Mouse (Mus musculus): ENCODE results near the gene Neurl4. TPM values are rescaled to one million over a fixed set of nuclear protein-coding genes. Genes with fewer than 3 reads are reported as not detected.

Neurl4 gene
- 9.8 and 12.3 TPM in 2 replicates for polyA plus RNA-seq (2021; fragmentation: Nextera tagmentation)
- long read RNA-seq, experiment 1, full-length matches to known transcripts = 1 of 25 reads
- long read RNA-seq, experiment 1, partial matches to known transcripts = 20 of 25 reads
- long read RNA-seq, experiment 1, other reads (novel, unspliced or antisense) = 4 of 25 reads
- long read RNA-seq, experiment 2, partial matches to known transcripts = 44 of 46 reads
- long read RNA-seq, experiment 2, other reads (novel, unspliced or antisense) = 2 of 46 reads

DNA sequence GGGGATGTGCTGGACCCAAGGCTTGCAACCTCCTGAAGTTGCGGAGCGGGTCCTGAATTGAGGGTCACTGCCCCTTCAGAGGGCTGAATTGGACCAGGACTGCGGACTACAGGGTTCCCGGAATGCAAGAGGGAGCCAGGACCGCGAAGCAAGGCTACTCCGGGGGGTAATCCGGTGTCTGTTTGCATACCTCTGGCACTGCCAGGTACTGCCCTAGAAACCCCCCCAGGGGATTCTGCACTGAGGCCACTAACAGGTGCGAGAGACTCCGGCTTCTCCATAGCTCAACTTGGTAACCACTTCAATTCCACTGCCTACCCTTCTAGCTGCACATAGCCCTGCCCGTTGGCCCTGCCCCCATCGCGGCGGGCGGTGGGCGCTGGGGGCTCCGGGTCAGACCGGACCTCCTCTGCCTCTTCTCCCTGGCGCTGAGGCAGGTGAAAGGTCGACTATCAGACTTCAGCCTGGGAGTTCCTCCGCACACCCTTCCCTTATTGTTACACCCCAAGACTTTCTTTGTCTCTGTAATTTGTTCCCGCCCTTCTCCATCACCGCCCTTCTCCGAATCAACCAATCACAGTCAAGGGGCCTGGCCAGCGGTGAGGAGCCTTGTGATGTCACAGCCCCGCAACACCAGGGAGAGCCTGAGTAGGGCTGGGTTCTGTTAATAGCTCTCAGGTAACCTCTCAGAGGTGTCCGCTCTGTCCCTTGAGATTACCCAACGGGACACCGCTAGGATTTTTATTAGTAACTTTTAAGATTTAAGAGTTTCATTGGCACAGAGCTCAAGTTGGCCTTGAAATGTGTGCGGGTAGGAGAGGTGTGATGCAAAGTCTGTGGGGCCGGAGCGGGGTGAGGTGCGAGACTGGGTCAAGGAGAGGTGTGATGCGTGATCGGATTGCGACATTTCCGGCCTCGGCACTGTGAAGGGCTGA is at the start of gene Neurl4, which contains the start of gene 2810408A11Rik:
Gene Neurl4 (plus strand): TSS at position 602 of the 935 bp plus-strand sequence.
Gene 2810408A11Rik (minus strand): TSS at position 517 of the 935 bp plus-strand sequence.

DNA sequence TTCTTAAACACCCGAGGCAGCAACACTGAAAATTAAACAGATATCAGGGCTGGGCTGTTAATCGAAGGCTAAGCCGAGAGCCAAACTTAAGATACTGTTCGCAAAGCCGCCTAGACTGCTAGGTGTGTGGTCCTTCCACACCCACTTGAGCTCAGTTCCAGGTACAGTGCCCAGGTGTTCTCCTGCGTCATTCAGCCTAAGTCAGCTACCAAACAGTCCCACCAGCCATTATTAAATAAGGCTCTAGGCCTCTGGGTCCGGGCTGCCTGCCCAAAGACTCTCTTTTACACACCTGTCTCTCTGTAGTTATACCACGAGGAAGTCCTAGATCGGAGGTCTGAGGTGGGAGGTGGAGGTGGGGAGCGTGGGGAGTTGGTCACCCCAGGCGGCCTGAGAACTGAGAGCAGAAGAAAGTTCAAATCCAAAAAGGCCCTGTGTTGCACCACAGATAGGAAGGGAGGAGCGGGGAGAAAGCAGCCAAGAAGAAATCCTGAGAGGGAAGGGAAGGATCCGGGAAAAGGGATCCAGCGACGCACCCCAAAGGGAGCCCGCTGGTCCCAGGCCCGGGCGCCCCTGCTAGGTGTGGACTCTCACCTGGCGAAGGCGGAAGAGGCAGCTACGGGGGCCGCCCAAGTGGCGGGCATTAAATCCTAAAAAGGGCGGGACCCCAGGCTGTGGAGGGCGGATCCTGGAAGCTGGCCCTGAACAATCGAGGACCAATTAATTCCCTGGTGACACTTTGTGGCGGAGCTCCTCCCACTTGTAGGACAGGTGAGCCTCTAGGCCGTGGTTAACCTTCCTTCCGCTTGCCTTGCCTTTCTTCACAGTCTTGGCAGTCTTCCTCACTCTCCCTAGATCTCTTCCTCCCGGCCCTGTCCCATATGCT is 42.5 kb upstream of the Neurl4 start, which contains the start of gene Tnk1:
Gene Tnk1 (minus strand): TSS at position 618 of the 886 bp plus-strand sequence.

DNA sequence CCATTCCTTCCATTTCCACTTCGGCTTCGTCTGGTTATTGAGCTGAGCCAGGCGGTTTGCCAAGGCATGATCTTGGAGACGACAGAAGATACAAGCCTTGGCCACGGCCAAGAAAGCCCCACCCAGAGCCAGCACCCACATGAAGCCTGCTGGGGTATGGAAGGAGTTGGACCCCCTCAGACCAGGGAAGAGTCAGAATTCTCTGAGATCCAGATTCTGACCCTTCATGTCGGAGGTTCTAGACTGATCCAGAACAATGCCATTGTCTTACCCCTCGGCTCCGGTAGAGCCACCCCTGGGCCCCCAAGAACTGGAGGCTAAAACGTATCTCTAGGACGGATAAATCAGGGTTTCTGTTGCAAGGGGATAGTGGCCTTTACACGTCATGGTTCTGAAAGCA is 23.0 kb upstream of the Neurl4 start, which contains the start of gene Tmem95:
Gene Tmem95 (minus strand): TSS at position 141 of the 400 bp plus-strand sequence.

DNA sequence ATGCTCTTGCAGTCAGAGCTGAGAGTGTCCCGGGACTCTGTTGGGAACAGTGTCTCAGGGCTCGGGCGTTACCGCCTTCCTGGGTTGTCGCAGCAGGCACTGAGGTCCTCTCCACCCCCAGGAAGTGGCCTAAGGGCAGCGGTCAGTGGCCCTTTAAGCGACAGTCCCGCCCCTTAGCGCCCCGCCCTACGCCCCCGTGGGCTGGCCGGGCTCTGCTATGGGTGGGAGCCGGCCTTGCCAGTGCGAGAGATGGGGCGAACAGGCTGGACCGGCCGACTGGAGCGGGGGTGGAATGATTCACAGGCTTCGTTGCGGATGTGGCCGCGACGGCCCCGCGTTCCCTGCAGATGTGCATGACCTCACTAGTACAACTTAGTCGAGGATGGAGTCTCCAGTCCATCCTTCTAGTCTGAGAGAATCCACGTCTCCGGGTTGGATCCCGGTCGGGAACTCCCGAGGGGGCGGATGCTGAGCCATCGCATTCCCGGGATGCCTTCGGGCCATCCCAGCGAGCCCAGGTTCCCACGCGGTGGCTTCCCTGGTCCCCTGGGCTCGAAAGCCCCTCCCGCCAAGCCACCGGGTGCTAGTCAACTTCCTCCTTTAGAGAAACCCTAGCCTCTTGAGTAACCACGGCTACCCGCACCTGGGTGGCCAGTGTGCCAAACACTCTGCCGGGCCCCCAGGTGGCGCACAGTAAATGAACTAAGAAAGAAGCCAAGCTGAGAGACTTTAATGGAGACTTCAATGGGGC is 19.8 kb upstream of the Neurl4 start, which contains the start of gene Kctd11:
Gene Kctd11 (minus strand): TSS at position 554 of the 751 bp plus-strand sequence.

DNA sequence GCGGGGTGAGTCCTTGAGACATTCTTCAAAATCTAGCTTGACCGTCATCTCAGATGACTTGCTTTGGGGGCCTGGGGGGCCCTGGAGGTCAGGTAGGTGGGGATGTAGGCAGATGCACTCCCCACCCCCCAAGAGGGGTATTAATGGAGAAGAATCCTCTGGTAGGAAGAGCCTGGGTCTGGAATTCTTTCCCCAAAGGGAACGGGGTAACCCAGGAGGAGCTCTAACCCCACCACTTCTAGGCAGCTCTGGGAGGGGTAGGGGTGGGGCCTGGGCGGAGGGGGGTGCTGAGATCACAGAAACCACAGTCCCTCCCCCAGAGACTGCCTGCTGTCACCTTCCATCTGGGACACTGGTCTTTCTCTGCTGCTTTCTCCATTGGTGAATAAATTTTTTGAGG is 5.6 kb upstream of the Neurl4 start, which contains the start of gene Acap1:
Gene Acap1 (minus strand): TSS at position 249 of the 400 bp plus-strand sequence.

DNA sequence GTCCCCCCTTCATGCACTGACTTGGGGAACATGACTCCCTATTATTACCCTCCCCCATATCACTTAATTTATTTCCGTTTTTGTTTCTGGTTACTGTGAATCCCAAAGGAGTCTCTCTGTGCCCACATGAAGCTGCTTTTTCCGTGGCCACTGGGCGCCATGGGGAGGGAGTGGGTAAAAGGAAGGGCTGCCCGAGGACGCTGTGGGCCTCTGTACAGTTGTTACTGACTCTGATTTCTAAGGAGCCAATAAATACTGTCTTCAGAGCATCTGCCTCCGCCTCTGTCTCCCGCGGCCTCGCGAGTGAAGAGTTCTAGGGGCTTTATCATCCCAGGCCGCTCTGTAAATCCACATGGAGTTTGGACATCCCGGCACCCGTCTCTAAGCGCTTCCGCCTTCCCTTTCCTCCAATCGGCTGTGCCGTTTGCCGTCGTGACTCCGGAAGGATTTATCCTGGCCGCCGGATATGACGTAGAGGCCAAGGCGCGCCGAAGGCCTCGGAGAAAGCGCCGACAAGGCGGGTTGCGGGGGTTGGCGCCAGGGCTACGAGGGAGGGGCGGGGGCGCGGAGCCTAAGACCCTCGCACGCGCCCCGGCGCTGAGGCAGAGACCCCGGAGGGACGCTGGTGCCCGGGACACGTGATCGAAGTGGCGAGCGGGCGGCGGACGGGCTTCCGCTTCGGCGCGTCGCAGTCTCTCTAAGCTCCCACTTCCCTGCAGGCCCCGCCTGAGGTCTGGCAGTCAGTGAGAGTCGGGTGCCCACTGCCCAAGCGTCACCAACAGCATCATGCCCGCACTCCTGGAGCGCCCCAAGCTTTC is 12.9 kb downstream of the Neurl4 start, which contains the start of gene Gps2:
Gene Gps2 (plus strand): TSS at position 335 of the 818 bp plus-strand sequence.

DNA sequence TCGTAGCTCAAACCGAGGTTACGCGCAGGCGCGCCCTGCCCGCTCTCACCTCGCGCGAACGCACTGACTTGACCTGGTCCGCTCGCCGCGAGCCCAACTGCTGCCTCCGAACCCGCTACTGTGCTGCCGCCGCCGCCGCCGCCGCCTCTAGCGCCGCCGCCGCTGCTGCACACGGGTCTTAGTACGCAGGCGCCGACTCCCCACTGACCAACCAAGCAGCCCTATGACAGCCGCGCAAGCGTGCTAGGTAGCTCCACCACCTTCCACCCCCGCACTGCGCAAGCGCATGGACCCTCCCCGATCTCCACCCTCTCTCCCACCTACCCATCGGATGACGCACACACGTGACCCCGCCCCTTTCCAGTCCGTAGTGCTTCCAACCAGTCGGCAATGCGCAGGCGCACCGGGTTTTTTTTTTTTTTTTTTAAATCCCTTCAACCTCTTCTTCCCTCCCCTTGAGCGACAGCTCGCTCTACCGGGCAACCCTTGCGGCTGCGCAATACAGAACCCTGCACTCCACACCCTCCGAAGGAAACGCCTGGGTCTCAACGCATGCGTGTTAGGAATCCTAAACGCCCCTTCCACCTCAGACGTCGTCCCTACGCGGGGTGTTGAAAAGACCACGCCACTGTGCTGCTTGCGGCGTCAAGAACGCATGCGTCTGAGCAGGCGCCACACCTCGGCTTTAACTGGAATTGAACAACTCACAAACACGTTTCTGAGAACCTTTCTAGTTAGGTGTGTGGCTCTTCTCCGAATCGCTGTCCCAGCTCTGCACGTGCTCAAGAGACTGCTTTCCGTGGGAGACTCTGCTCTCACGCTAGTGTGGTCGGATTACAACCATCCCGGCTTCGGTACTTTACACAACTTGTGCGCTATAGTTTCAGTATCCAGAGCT is 20.5 kb downstream of the Neurl4 start, which contains the start of gene Eif5a:
Gene Eif5a (minus strand): TSS at position 845 of the 898 bp plus-strand sequence.

DNA sequence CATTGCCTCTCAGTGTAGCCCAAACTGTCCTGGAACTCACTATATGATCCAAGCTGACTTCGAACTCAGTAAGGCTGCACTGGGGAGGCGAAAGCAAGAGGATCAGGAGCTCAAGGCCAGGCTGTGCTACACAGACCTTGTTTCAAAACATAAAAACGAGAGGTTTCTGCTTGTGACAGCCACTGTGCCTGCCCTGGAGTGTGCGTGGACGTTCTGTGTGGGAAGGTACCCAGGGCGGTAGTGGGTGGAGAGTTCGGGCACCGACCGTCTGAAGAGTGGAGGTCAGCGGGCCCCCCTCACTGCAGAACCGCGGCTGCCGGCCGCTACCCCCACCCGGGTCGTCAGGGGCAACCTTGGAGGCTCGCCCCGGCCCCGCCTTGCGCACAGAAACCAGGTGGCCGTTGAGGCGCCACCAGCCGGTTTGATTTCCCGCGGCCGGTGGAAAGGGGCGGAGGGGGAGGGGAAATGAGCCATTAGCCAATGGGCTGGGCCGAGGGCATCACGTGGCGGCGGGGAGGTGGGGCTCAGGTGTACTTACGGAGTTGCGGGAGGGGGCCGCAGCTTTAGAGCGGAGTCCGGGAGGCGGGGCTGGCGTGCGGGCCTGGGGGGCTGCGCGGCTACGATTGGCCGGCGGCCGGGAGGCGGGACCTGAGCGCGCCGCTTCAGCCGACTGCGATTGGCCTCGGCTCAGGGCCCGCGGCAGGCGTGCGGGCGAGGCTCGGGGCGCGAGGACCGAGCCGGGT is 34.4 kb downstream of the Neurl4 start, which contains the start of gene Ybx2:
Gene Ybx2 (plus strand): TSS at position 660 of the 743 bp plus-strand sequence.

DNA sequence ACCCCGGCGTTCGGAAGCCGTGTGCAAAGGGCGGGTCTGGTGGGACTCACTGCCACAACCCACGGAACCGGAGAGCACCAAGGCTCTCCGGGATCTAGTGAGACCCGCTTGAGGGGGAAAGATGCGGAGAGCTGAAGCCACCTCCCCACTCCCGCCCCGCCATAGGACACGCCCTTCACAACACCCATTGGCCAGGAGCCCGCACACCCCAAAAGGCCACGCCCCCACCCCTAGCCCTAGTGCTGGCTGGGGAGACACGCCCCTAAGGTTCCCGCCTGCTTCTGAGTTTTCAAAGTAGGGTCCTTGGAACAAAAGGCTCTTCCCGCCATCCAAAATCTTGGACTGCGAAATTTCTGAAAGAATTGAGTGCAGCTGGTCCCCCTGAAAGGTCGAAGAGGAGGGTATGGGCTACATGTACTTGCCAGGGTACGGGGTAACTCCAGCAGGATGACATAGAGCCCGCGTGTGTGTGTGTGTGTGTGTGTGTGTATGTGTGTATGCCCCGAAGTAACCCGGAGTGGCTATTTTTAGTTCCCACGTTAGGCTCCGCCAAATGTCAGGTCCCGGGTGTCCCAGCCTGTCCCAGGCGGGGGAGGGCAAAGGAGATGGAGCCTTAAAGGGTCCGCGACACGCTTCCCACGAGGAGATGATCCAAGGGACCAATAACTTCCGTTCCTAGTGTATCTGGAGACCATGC is 47.3 kb downstream of the Neurl4 start, which contains the start of gene Slc2a4:
Gene Slc2a4 (minus strand): TSS at position 123 of the 697 bp plus-strand sequence.

Small RNA genes within 50 kb of the gene (microRNA-seq; reads per million reads assigned to microRNA genes)
- not detected for gene Mir6924

Other genes starting within 250 kb of the Neurl4 start
- gene Sox15, start 245.8 kb upstream of the Neurl4 start, polyA plus RNA-seq (2021; fragmentation: Nextera tagmentation) = 0.16 TPM in 1 of 2 replicates, not detected in the other
- 94.9 and 96.8 TPM in 2 replicates for gene Mpdu1, start 238.4 kb upstream of the Neurl4 start, polyA plus RNA-seq (2021; fragmentation: Nextera tagmentation)
- gene Cd68, start 234.9 kb upstream of the Neurl4 start, polyA plus RNA-seq (2021; fragmentation: Nextera tagmentation) = 18.4 and 22.2 TPM in 2 replicates
- 177 and 178 TPM in 2 replicates for gene Eif4a1, start 228.6 kb upstream of the Neurl4 start, polyA plus RNA-seq (2021; fragmentation: Nextera tagmentation)
- 14.3 and 15.8 TPM in 2 replicates for gene Senp3, start 219.0 kb upstream of the Neurl4 start, polyA plus RNA-seq (2021; fragmentation: Nextera tagmentation)
- gene Tnfsf13, start 215.3 kb upstream of the Neurl4 start, polyA plus RNA-seq (2021; fragmentation: Nextera tagmentation) = 3.6 and 4.5 TPM in 2 replicates
- gene Tnfsf12, start 205.2 kb upstream of the Neurl4 start, polyA plus RNA-seq (2021; fragmentation: Nextera tagmentation) = 2.8 and 3.4 TPM in 2 replicates
- gene Tnfsfm13, start 205.0 kb upstream of the Neurl4 start, polyA plus RNA-seq (2021; fragmentation: Nextera tagmentation) = 1.9 and 2.8 TPM in 2 replicates
- gene Polr2a, start 142.4 kb upstream of the Neurl4 start, polyA plus RNA-seq (2021; fragmentation: Nextera tagmentation) = 6.6 and 7.7 TPM in 2 replicates
- 0.19 TPM in 1 of 2 replicates, not detected in the other for gene Slc35g3, start 139.1 kb upstream of the Neurl4 start, polyA plus RNA-seq (2021; fragmentation: Nextera tagmentation)
- 4.4 and 5.5 TPM in 2 replicates for gene Zbtb4, start 135.2 kb upstream of the Neurl4 start, polyA plus RNA-seq (2021; fragmentation: Nextera tagmentation)
- 0.25 and 0.46 TPM in 2 replicates for gene Chrnb1, start 105.1 kb upstream of the Neurl4 start, polyA plus RNA-seq (2021; fragmentation: Nextera tagmentation)
- 3.7 and 3.9 TPM in 2 replicates for gene Fgf11, start 99.2 kb upstream of the Neurl4 start, polyA plus RNA-seq (2021; fragmentation: Nextera tagmentation)
- 0.40 and 1.9 TPM in 2 replicates for gene Tmem102, start 95.4 kb upstream of the Neurl4 start, polyA plus RNA-seq (2021; fragmentation: Nextera tagmentation)
- not detected in 2 replicates for gene Gm39566, start 85.8 kb upstream of the Neurl4 start, polyA plus RNA-seq (2021; fragmentation: Nextera tagmentation)
- not detected in 2 replicates for gene Spem2, start 82.6 kb upstream of the Neurl4 start, polyA plus RNA-seq (2021; fragmentation: Nextera tagmentation)
- not detected in 2 replicates for gene Spem1, start 78.9 kb upstream of the Neurl4 start, polyA plus RNA-seq (2021; fragmentation: Nextera tagmentation)
- 10.5 and 10.6 TPM in 2 replicates for gene Nlgn2, start 63.3 kb upstream of the Neurl4 start, polyA plus RNA-seq (2021; fragmentation: Nextera tagmentation)
- gene Tmem256, start 62.6 kb upstream of the Neurl4 start, polyA plus RNA-seq (2021; fragmentation: Nextera tagmentation) = 460 and 516 TPM in 2 replicates
- 5.0 and 5.4 TPM in 2 replicates for gene Plscr3, start 54.7 kb upstream of the Neurl4 start, polyA plus RNA-seq (2021; fragmentation: Nextera tagmentation)
- not detected in 2 replicates for gene Tnk1, start 42.3 kb upstream of the Neurl4 start, polyA plus RNA-seq (2021; fragmentation: Nextera tagmentation)
- not detected in 2 replicates for gene Tmem95, start 23.1 kb upstream of the Neurl4 start, polyA plus RNA-seq (2021; fragmentation: Nextera tagmentation)
- gene Kctd11, start 19.7 kb upstream of the Neurl4 start, polyA plus RNA-seq (2021; fragmentation: Nextera tagmentation) = 0.63 and 0.64 TPM in 2 replicates
- gene Acap1, start 5.5 kb upstream of the Neurl4 start, polyA plus RNA-seq (2021; fragmentation: Nextera tagmentation) = not detected in 2 replicates
- 0.24 and 0.34 TPM in 2 replicates for gene 2810408A11Rik, start 85 bp upstream of the Neurl4 start, polyA plus RNA-seq (2021; fragmentation: Nextera tagmentation)
- gene Gps2, start 12.8 kb downstream of the Neurl4 start, polyA plus RNA-seq (2021; fragmentation: Nextera tagmentation) = 20.7 and 21.7 TPM in 2 replicates
- gene Eif5a, start 20.9 kb downstream of the Neurl4 start, polyA plus RNA-seq (2021; fragmentation: Nextera tagmentation) = 766 and 767 TPM in 2 replicates
- 0.35 TPM in 1 of 2 replicates, not detected in the other for gene Ybx2, start 34.7 kb downstream of the Neurl4 start, polyA plus RNA-seq (2021; fragmentation: Nextera tagmentation)
- 0.43 and 0.93 TPM in 2 replicates for gene Slc2a4, start 47.1 kb downstream of the Neurl4 start, polyA plus RNA-seq (2021; fragmentation: Nextera tagmentation)
- gene Cldn7, start 63.7 kb downstream of the Neurl4 start, polyA plus RNA-seq (2021; fragmentation: Nextera tagmentation) = not detected in 2 replicates
- gene Ctdnep1, start 80.1 kb downstream of the Neurl4 start, polyA plus RNA-seq (2021; fragmentation: Nextera tagmentation) = 15.1 and 15.6 TPM in 2 replicates
- 101 and 106 TPM in 2 replicates for gene Elp5, start 81.4 kb downstream of the Neurl4 start, polyA plus RNA-seq (2021; fragmentation: Nextera tagmentation)
- 359 and 408 TPM in 2 replicates for gene Gabarap, start 90.1 kb downstream of the Neurl4 start, polyA plus RNA-seq (2021; fragmentation: Nextera tagmentation)
- gene Phf23, start 94.7 kb downstream of the Neurl4 start, polyA plus RNA-seq (2021; fragmentation: Nextera tagmentation) = 8.8 and 10.5 TPM in 2 replicates
- 1.4 and 1.7 TPM in 2 replicates for gene Dvl2, start 99.5 kb downstream of the Neurl4 start, polyA plus RNA-seq (2021; fragmentation: Nextera tagmentation)
- gene Acadvl, start 114.3 kb downstream of the Neurl4 start, polyA plus RNA-seq (2021; fragmentation: Nextera tagmentation) = 61.5 and 64.6 TPM in 2 replicates
- 64.5 and 70.1 TPM in 2 replicates for gene Dlg4, start 115.9 kb downstream of the Neurl4 start, polyA plus RNA-seq (2021; fragmentation: Nextera tagmentation)
- gene Asgr1, start 153.0 kb downstream of the Neurl4 start, polyA plus RNA-seq (2021; fragmentation: Nextera tagmentation) = 0.48 and 2.2 TPM in 2 replicates
- not detected in 2 replicates for gene Asgr2, start 191.6 kb downstream of the Neurl4 start, polyA plus RNA-seq (2021; fragmentation: Nextera tagmentation)
- gene Mgl2, start 229.3 kb downstream of the Neurl4 start, polyA plus RNA-seq (2021; fragmentation: Nextera tagmentation) = 0.34 and 0.46 TPM in 2 replicates